Mouse (Mus musculus) stomach, embryonic 16.5 days (tissue): Measurements from ENCODE around the gene Hoxb8. TPM values are rescaled to one million over a fixed set of nuclear protein-coding genes. Genes with fewer than 3 reads are reported as not detected.

ENCODE experiments used
- ATAC-seq: fragments of 200-750 bp; cut with Nextera tagmentation; 2 replicates; pipeline ENCODE4 v1.8.0; 2017; ENCODE audit warnings: moderate number of reproducible peaks, moderate TSS enrichment; ENCODE audit not compliant: insufficient read depth, low FRiP score
- H3K27ac ChIP-seq: fragments of 300-500 bp; sonication (generic); 2 replicates; pipeline ENCODE4 v1.5.1; 2014; ENCODE audit warnings: low read length
- H3K27me3 ChIP-seq: fragments of 300-500 bp; sonication (generic); 2 replicates; pipeline ENCODE4 v1.6.1; 2014; ENCODE audit warnings: low read length, control low read depth, mixed read lengths; ENCODE audit not compliant: control insufficient read depth, insufficient read depth
- H3K36me3 ChIP-seq: fragments of 300-500 bp; sonication (generic); 2 replicates; pipeline ENCODE4 v1.6.1; 2014; ENCODE audit warnings: low read length; ENCODE audit not compliant: control insufficient read depth, insufficient read depth
- H3K4me1 ChIP-seq: fragments of 300-500 bp; sonication (generic); 2 replicates; pipeline ENCODE4 v1.6.1; 2014; ENCODE audit warnings: low read length, control low read depth, mixed read lengths; ENCODE audit not compliant: control insufficient read depth, insufficient read depth
- H3K4me2 ChIP-seq: fragments of 300-500 bp; sonication (generic); 2 replicates; pipeline ENCODE4 v1.6.1; 2014; ENCODE audit warnings: low read depth, low read length, mixed read lengths
- H3K4me3 ChIP-seq: fragments of 300-500 bp; sonication (generic); replicated peaks from 2 replicates; pipeline ENCODE4 v1.5.1; 2014; ENCODE audit warnings: mild to moderate bottlenecking, low read length
- H3K9ac ChIP-seq: fragments of 300-500 bp; sonication (generic); 2 replicates; pipeline ENCODE4 v1.6.1; 2014; ENCODE audit warnings: low read length
- H3K9me3 ChIP-seq: fragments of 300-500 bp; sonication (generic); replicated peaks from 2 replicates; pipeline ENCODE4 v1.6.1; 2016; ENCODE audit warnings: low read length, control low read depth; ENCODE audit not compliant: control insufficient read depth
- WGBS: fragments of 180-500 bp; shearing (Covaris S2); extraction: QIAGEN DNeasy Blood & Tissue Kit; methylation state at CpG from one replicate; pipeline ENCODE4 v1.1.7; 2014; 5-methylcytosine and 5-hydroxymethylcytosine counted together
- polyA plus RNA-seq: library from polyadenylated mRNA; unstranded; fragments of >200 nt; fragmentation: Nextera tagmentation; extraction: Ambion mirVana; gene quantifications from 2 replicates; pipeline ENCODE4 v1.2.1, GENCODE M21; 2015

Gene Hoxb8
- 0.44 and 1.5 TPM in 2 replicates for polyA plus RNA-seq

- Histone ChIP-seq H3K4me1 (no peaks in the 10 kb centered on the region), H3K4me2 (peak within 1 kb of the TSS; percentile 65), H3K27ac (peak within 1 kb of the TSS; percentile 90; the same call in 1 of the 2 replicates), H3K27me3 (peaks cover 57% of the 10 kb centered on the region), H3K4me3 (peak within 1 kb of the TSS; percentile 55), H3K36me3 (no peaks in the 10 kb centered on the region), H3K9me3 (no peaks in the 10 kb centered on the region), H3K9ac (peak within 1 kb of the TSS; percentile 69)
- 3% methylated on average over 27 of the region's 27 CpGs for WGBS
- no peak for ATAC-seq
These were observed at the start of gene Hoxb8 for GRCm38 (mm10) chr11:96281855-96282570. Gene Hoxb8, plus strand, starts transcription at chr11:96281905.

GRCm38 (mm10) chr11:96234906-96235305 is 46.8 kb upstream of the Hoxb8 start:
- WGBS, result 4% methylated on average over 12 of the region's 12 CpGs

GRCm38 (mm10) chr11:96240211-96240610 is 41.5 kb upstream of the Hoxb8 start:
- H3K27me3 ChIP-seq, result peaks cover 13% of the 10 kb centered on the region
- no peak for ATAC-seq
- H3K9me3 ChIP-seq, result no peaks in the 10 kb centered on the region
- H3K9ac ChIP-seq, result no peak overlapping the region
- H3K4me1 ChIP-seq, result no peaks in the 10 kb centered on the region
- no peaks in the 10 kb centered on the region for H3K36me3 ChIP-seq
- no peak overlapping the region for H3K27ac ChIP-seq
- no peak overlapping the region for H3K4me2 ChIP-seq
- no peak overlapping the region for H3K4me3 ChIP-seq
- WGBS, result under 1% methylated on average over 7 of the region's 7 CpGs

More at GRCm38 (mm10) chr11:96234906-96235305, 46.8 kb upstream of the Hoxb8 start:
- Histone ChIP-seq H3K4me2 (no peak overlapping the region), H3K27ac (no peak overlapping the region), H3K27me3 (peaks cover 18% of the 10 kb centered on the region), H3K9me3 (no peaks in the 10 kb centered on the region), H3K4me3 (no peak overlapping the region), H3K4me1 (no peaks in the 10 kb centered on the region), H3K9ac (no peak overlapping the region), H3K36me3 (no peaks in the 10 kb centered on the region)
- ATAC-seq, result no peak

- H3K9me3 ChIP-seq, result no peaks in the 10 kb centered on the region
- ATAC-seq, result no peak
- WGBS, result 3% methylated on average over 14 of the region's 14 CpGs
- H3K4me2 ChIP-seq, result no peak overlapping the region
- no peak overlapping the region for H3K4me3 ChIP-seq
- no peak overlapping the region for H3K27ac ChIP-seq
- H3K9ac ChIP-seq, result no peak overlapping the region
- H3K36me3 ChIP-seq, result no peaks in the 10 kb centered on the region
- H3K27me3 ChIP-seq, result peaks cover 72% of the 10 kb centered on the region
- H3K4me1 ChIP-seq, result no peaks in the 10 kb centered on the region
These were observed 30.8 kb upstream of the Hoxb8 start for GRCm38 (mm10) chr11:96250901-96251300.

GRCm38 (mm10) chr11:96251480-96252031 is 30.1 kb upstream of the Hoxb8 start:
- H3K27me3 ChIP-seq, result peaks cover 74% of the 10 kb centered on the region
- H3K27ac ChIP-seq, result no peak overlapping the region
- H3K4me1 ChIP-seq, result no peaks in the 10 kb centered on the region
- 0 out of 2 replicates have a peak overlapping the region, but pooled peaks have one; percentile 6 for H3K4me3 ChIP-seq
- no peak overlapping the region for H3K4me2 ChIP-seq
- no peak for ATAC-seq
- H3K36me3 ChIP-seq, result no peaks in the 10 kb centered on the region
- WGBS, result 2% methylated on average over 46 of the region's 46 CpGs
- no peaks in the 10 kb centered on the region for H3K9me3 ChIP-seq
- H3K9ac ChIP-seq, result no peak overlapping the region

- Histone ChIP-seq H3K27me3 (peaks cover 83% of the 10 kb centered on the region), H3K36me3 (no peaks in the 10 kb centered on the region), H3K4me3 (no peak overlapping the region), H3K27ac (no peak overlapping the region), H3K9ac (no peak overlapping the region), H3K4me1 (no peaks in the 10 kb centered on the region), H3K9me3 (no peaks in the 10 kb centered on the region), H3K4me2 (no peak overlapping the region)
- ATAC-seq, result no peak
- 5% methylated on average over 12 of the region's 12 CpGs for WGBS
These were observed 29.1 kb upstream of the Hoxb8 start for GRCm38 (mm10) chr11:96252541-96253120.

- Histone ChIP-seq H3K9me3 (no peaks in the 10 kb centered on the region), H3K4me3 (no peak overlapping the region), H3K4me2 (no peak overlapping the region), H3K4me1 (no peaks in the 10 kb centered on the region), H3K27ac (no peak overlapping the region), H3K9ac (no peak overlapping the region), H3K36me3 (no peaks in the 10 kb centered on the region), H3K27me3 (peaks cover 95% of the 10 kb centered on the region)
- ATAC-seq, result no peak
- under 1% methylated on average over 11 of the region's 11 CpGs for WGBS
These were observed 27.5 kb upstream of the Hoxb8 start for GRCm38 (mm10) chr11:96254221-96254620.

GRCm38 (mm10) chr11:96255111-96255995 is 26.4 kb upstream of the Hoxb8 start:
- H3K36me3 ChIP-seq, result no peaks in the 10 kb centered on the region
- no peaks in the 10 kb centered on the region for H3K9me3 ChIP-seq
- H3K27ac ChIP-seq, result no peak overlapping the region
- no peak overlapping the region for H3K9ac ChIP-seq
- no peak overlapping the region for H3K4me2 ChIP-seq
- H3K4me3 ChIP-seq, result no peak overlapping the region
- H3K27me3 ChIP-seq, result peaks cover 96% of the 10 kb centered on the region
- no peaks in the 10 kb centered on the region for H3K4me1 ChIP-seq
- WGBS, result 2% methylated on average over 39 of the region's 39 CpGs
- no peak for ATAC-seq
